Mouse (Mus musculus) heart, adult 2 months (tissue): ENCODE results near the gene Mrpl53.

Source experiments
- CTCF ChIP-seq: fragments of 200-600 bp; IDR thresholded peaks from 2 replicates; pipeline ENCODE4 v1.8.1; 2022; ENCODE audit warnings: antibody characterized with exemption, mild to moderate bottlenecking, moderate library complexity
- POLR2A ChIP-seq: fragments of 200-500 bp; IDR thresholded peaks from 2 replicates; pipeline ENCODE4 v1.6.1; 2011; ENCODE audit warnings: mild to moderate bottlenecking, low read depth, low read length, control low read depth; ENCODE audit not compliant: insufficient read depth

- no peak for TF ChIP-seq POLR2A
- TF ChIP-seq CTCF: no peak
Measured at GRCm38 (mm10) chr6:83145209-83145608, 36.4 kb downstream of the Mrpl53 start.
